Mouse (Mus musculus) adrenal gland, postnatal 10 days (tissue): ENCODE results near the gene Myh6. TPM values are rescaled to one million over a fixed set of nuclear protein-coding genes. Genes with fewer than 3 reads are reported as not detected.

ENCODE experiments used
- microRNA-seq: library from miRNA; unstranded; fragments of <30 nt; microRNA quantifications from one replicate; pipeline ENCODE4 v1.2.0, GENCODE M21; 2021
- total RNA-seq, 2 experiments: library from RNA; stranded (reverse); gene quantifications; 2 replicates each; pipeline ENCODE4 v1.2.3; 2021

Myh6 gene
- total RNA-seq, 2 experiments from 2014 or later, result 5.1 to 22.1 TPM

Small RNA genes lying within 50 kb of the gene (microRNA-seq; reads per million reads assigned to microRNA genes)
- gene Mir208a (not detected), gene Mir208b (8.8 reads per million, percentile 14 among the genes with 10 or more reads in this experiment)

Other genes with a start within 250 kb of the Myh6 start
- 10 to 100 TPM; 29.4 to 30.6 TPM for gene Slc7a8, start 185.0 kb downstream of the Myh6 start, total RNA-seq
- gene Rnf212b, start 152.8 kb downstream of the Myh6 start, total RNA-seq, result under 1 TPM in 1 of 2 experiments, not detected in 1; 0.87 TPM
- 10 to 100 TPM; 12.2 to 18.1 TPM for gene Homez, start 96.0 kb downstream of the Myh6 start, total RNA-seq
- gene Ppp1r3e, start 89.4 kb downstream of the Myh6 start, total RNA-seq, result 10 to 100 TPM; 11.2 to 16.6 TPM
- 10 to 100 TPM; 39.3 to 44.2 TPM for gene Bcl2l2, start 83.5 kb downstream of the Myh6 start, total RNA-seq
- 1 to 10 TPM; 1.2 to 7.1 TPM for gene Gm20521, start 83.5 kb downstream of the Myh6 start, total RNA-seq
- gene Pabpn1, start 74.4 kb downstream of the Myh6 start, total RNA-seq, result 100 to 1,000 TPM; 159 to 198 TPM
- gene Slc22a17, start 53.8 kb downstream of the Myh6 start, total RNA-seq, result 10 to 100 TPM; 29.8 to 37.2 TPM
- 1 to 10 TPM; 7.4 to 9.9 TPM for gene Efs, start 40.8 kb downstream of the Myh6 start, total RNA-seq
- gene Il25, start 34.2 kb downstream of the Myh6 start, total RNA-seq, result not detected
- gene Cmtm5, start 30.7 kb downstream of the Myh6 start, total RNA-seq, result 1 to 10 TPM; 1.3 to 2.6 TPM
- gene Gm17428, start 10.0 kb upstream of the Myh6 start, total RNA-seq, result not detected
- gene Myh7, start 27.7 kb upstream of the Myh6 start, total RNA-seq, result 100 to 1,000 TPM in 1 of 2 experiments, 10 to 100 TPM in 1; 24.9 to 114 TPM
- gene Ngdn, start 48.5 kb upstream of the Myh6 start, total RNA-seq, result 10 to 100 TPM; 32.9 to 38.1 TPM
- gene Zfhx2, start 125.4 kb upstream of the Myh6 start, total RNA-seq, result 1 to 10 TPM; 5.2 to 9.9 TPM
- 10 to 100 TPM; 13.2 to 17.5 TPM for gene Thtpa, start 127.9 kb upstream of the Myh6 start, total RNA-seq
- gene Ap1g2, start 139.7 kb upstream of the Myh6 start, total RNA-seq, result 10 to 100 TPM; 20.0 to 31.3 TPM
- gene Jph4, start 150.0 kb upstream of the Myh6 start, total RNA-seq, result 1 to 10 TPM; 4.3 to 7.5 TPM